Mouse (Mus musculus) lung, postnatal 0 days (tissue): ENCODE results near the gene Fignl1.

Experiments
- CTCF ChIP-seq: IDR thresholded peaks from 2 replicates; pipeline ENCODE4 v1.5.1; 2016; ENCODE audit warnings: antibody characterized with exemption, mild to moderate bottlenecking
- EP300 ChIP-seq: IDR thresholded peaks from 2 replicates; pipeline ENCODE4 v1.6.1; 2016; ENCODE audit warnings: antibody characterized with exemption, mild to moderate bottlenecking, control low read depth

GRCm38 (mm10) chr11:11831940-11832754 lies 23.4 kb upstream of the Fignl1 start:
- TF ChIP-seq CTCF, result no peak
- no peak for TF ChIP-seq EP300
